Mouse (Mus musculus) myocyte (in vitro differentiated cells): Measurements from ENCODE around the gene Dhdds. TPM values are rescaled to one million over a fixed set of nuclear protein-coding genes. Genes with fewer than 3 reads are reported as not detected.
A peak's percentile ranks its signal among the peaks of the same experiment; 100 is the strongest.

Experiments used
- H3K27me3 ChIP-seq: one replicate; pipeline ENCODE4 v1.6.1; 2011; ENCODE audit not compliant: control insufficient read depth, insufficient read depth, insufficient read length
- H3K36me3 ChIP-seq: one replicate; pipeline ENCODE4 v1.6.1; 2011; ENCODE audit not compliant: control insufficient read depth, insufficient read depth
- H3K4me2 ChIP-seq: one replicate; pipeline ENCODE4 v1.6.1; 2011; ENCODE audit warnings: low read depth, control low read depth
- H3K4me3 ChIP-seq: one replicate; pipeline ENCODE4 v1.5.1; 2011; ENCODE audit warnings: mild to moderate bottlenecking, control low read depth, moderate library complexity
- H3K79me2 ChIP-seq: one replicate; pipeline ENCODE4 v1.6.1; 2011; ENCODE audit not compliant: control insufficient read depth, insufficient read depth
- H3ac ChIP-seq: one replicate; pipeline ENCODE4 v1.6.1; 2011; ENCODE audit not compliant: control insufficient read depth, insufficient read length
- CEBPB ChIP-seq: IDR thresholded peaks from 2 replicates; pipeline ENCODE4 v1.6.1; 2011; ENCODE audit warnings: mild to moderate bottlenecking, moderate library complexity; ENCODE audit not compliant: poor library complexity, insufficient read depth, severe bottlenecking
- E2F4 ChIP-seq: IDR thresholded peaks from one replicate; pipeline ENCODE4 v1.6.1; 2011; ENCODE audit warnings: mild to moderate bottlenecking, control low read depth, moderate library complexity; ENCODE audit not compliant: insufficient read depth
- MAX ChIP-seq: IDR thresholded peaks from one replicate; pipeline ENCODE4 v1.6.1; 2011; ENCODE audit warnings: low read depth, mild to moderate bottlenecking, control low read depth
- MYOD1 ChIP-seq, 3 experiments: IDR thresholded peaks; one replicate each; pipeline ENCODE4 v1.6.1; 2011; ENCODE audit warnings: control low read depth in 2 of 3, low read depth in 2 of 3, mild to moderate bottlenecking in 2 of 3, moderate library complexity in 1 of 3; ENCODE audit not compliant: insufficient read length in 2 of 3, control insufficient read depth in 1 of 3
- MYOG ChIP-seq, 3 experiments: IDR thresholded peaks; one replicate each; pipeline ENCODE4 v1.6.1; 2011; ENCODE audit warnings: control low read depth in 2 of 3, low read depth in 2 of 3, mild to moderate bottlenecking in 2 of 3; ENCODE audit not compliant: insufficient read length in 2 of 3, control insufficient read depth in 1 of 3, insufficient read depth in 1 of 3
- POLR2A ChIP-seq: IDR thresholded peaks from one replicate; pipeline ENCODE4 v1.6.1; 2011; ENCODE audit warnings: low read depth, mild to moderate bottlenecking, control low read depth, moderate library complexity; ENCODE audit not compliant: insufficient read length
- POLR2AphosphoS2 ChIP-seq: IDR thresholded peaks from one replicate; pipeline ENCODE4 v1.6.1; 2011; ENCODE audit warnings: low read depth, control low read depth; ENCODE audit not compliant: insufficient read length
- REST ChIP-seq: IDR thresholded peaks from one replicate; pipeline ENCODE4 v1.6.1; 2011; ENCODE audit warnings: mild to moderate bottlenecking, control low read depth, moderate library complexity; ENCODE audit not compliant: insufficient read depth, insufficient read length
- SRF ChIP-seq: IDR thresholded peaks from one replicate; pipeline ENCODE4 v1.6.1; 2011; ENCODE audit warnings: low read depth; ENCODE audit not compliant: control insufficient read depth, insufficient read length
- TCF12 ChIP-seq: IDR thresholded peaks from one replicate; pipeline ENCODE4 v1.6.1; 2011; ENCODE audit warnings: mild to moderate bottlenecking, control low read depth; ENCODE audit not compliant: poor library complexity, insufficient read depth, severe bottlenecking
- TCF3 ChIP-seq: IDR thresholded peaks from one replicate; pipeline ENCODE4 v1.6.1; 2011; ENCODE audit warnings: low read depth, control low read depth; ENCODE audit not compliant: insufficient read length
- USF1 ChIP-seq: IDR thresholded peaks from one replicate; pipeline ENCODE4 v1.6.1; 2011; ENCODE audit warnings: low read depth, mild to moderate bottlenecking, control low read depth, moderate library complexity
- polyA plus RNA-seq: library from polyadenylated mRNA; unstranded; fragments of >200 nt; fragmentation: generic; extraction: Trizol; gene quantifications from one replicate; pipeline ENCODE4 v1.2.1, GENCODE M21; 2012; ENCODE audit warnings: missing spikeins

Dhdds gene
- 30.5 TPM for polyA plus RNA-seq

DNA sequence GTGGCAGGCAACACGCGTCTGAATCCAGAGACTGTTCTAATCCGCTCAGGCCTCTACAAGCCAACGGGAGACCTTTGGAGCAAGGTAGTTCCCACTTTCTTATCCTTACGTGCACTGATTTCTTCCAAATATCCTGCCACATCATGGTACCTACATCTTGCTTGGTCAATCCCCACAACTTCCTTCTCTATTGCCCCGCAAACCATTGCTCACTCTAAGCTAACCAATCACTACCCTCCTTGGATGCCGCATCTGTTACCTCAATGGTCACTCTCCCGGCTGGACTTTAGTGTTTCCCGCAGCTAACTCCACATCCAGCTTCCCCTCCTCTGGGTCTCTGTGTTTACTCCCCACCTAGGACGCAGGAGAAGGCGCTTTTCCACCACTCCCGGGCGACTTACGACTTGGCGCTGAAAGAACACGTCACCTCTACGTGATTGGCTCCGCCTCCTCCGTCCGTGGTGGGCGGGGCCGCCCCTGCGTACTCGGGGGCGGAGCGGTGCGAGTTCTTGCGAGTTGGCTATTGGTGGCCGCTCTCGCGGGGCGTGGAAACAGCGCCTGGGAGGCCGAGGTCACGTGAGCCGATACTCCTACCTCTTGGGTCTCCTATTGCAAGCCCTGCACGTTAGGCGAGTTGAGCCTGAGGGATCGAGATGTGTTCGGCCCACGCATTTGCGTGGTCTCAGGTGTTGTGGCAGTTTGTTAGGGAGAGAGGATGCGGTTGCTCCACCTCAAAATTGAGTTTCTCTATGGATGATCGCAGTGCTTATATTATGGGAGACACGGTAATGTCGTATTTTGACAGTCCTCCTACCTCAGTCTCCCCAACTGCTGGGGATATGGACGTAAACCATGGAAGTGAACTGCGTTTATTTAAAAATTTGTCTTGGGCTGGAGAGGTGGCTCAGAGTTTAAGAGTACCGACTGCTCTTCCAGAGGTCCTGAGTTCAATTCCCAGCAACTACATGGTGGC is at the start of gene Dhdds:
TSS of gene Dhdds (minus strand) at position 453 of the 973 bp plus-strand sequence.
- Histone ChIP-seq H3K36me3 (no peaks in the 10 kb centered on the region), H3K4me2 (peak within 1 kb of the TSS; percentile 87), H3K79me2 (peaks cover 14% of the 10 kb centered on the region), H3ac (peak within 1 kb of the TSS; percentile 18), H3K27me3 (peaks cover 15% of the 10 kb centered on the region), H3K4me3 (peak within 1 kb of the TSS; percentile 90)
- TF ChIP-seq REST = no peak
- peak; percentile 61 for TF ChIP-seq POLR2A
- no peak for TF ChIP-seq CEBPB
- no peak for TF ChIP-seq MYOD1 (IDR thresholded peaks at IDR 0.05; ENCODE audit: control insufficient read depth in 1 of 3, insufficient read length in 2 of 3, low read depth in 2 of 3)
- TF ChIP-seq SRF = peak; percentile 46

DNA sequence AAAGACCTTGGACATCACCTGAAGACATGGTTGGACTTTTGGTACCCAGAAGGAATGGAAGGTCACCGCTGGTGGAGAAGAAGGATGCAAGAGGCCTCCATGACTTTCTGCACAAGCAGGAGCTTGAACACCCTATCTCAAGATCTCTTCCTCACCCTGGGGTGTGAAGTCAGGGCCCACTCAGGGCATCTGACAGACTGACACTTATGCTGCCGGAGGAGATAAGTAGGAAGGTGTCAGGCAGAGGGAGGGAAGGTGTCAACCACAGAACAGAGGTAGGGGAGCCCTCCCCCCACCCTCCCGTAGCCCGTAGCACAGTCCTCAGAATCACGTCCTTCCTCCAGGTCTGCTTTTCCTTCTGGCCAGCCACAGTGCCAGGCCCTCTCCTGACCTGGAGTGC is 46.9 kb upstream of the Dhdds start:
- TF ChIP-seq USF1 (no peak), E2F4 (no peak), TCF3 (no peak), MYOG (IDR thresholded peaks at IDR 0.05; ENCODE audit: control insufficient read depth in 1 of 3, insufficient read depth in 1 of 3, insufficient read length in 2 of 3, low read depth in 2 of 3) (no peak), SRF (no peak), POLR2AphosphoS2 (no peak), MAX (no peak), POLR2A (no peak), CEBPB (no peak), MYOD1 (IDR thresholded peaks at IDR 0.05; ENCODE audit: control insufficient read depth in 1 of 3, insufficient read length in 2 of 3, low read depth in 2 of 3) (no peak), TCF12 (no peak), REST (no peak)
- no peak overlapping the region for H3K4me2 ChIP-seq

DNA sequence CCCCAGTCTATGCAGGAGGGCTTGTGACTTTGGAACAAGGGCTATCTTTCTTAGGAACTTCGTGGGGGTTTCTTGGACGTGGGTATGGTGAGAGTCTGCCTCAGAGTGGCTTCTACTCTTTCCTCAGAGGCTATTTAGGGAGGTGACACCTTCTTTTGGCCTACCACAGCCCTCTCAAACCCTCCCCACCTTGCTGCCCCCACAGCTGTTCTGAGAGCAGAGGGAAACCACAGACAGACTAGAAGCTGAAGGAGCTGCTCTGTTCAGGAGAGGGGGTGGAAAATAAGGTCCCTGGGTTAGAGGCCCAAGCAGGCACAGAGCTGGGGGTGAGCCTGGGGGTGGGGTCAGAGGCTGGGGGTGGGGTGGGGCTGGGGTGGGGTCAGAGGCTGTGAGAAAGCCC is 42.3 kb upstream of the Dhdds start:
- Histone ChIP-seq H3K36me3 (no peaks in the 10 kb centered on the region), H3K4me2 (peak overlapping the region; percentile 64), H3K79me2 (no peaks in the 10 kb centered on the region), H3K4me3 (no peak overlapping the region), H3K27me3 (peaks cover 19% of the 10 kb centered on the region), H3ac (no peak overlapping the region)
- TF ChIP-seq POLR2AphosphoS2 (no peak), MYOG (IDR thresholded peaks at IDR 0.05; ENCODE audit: control insufficient read depth in 1 of 3, insufficient read depth in 1 of 3, insufficient read length in 2 of 3, low read depth in 2 of 3) (peak; percentile 24 to 91 (median 87)), SRF (no peak), TCF3 (peak; percentile 43), TCF12 (peak; percentile 61), REST (no peak), CEBPB (no peak), MYOD1 (IDR thresholded peaks at IDR 0.05; ENCODE audit: control insufficient read depth in 1 of 3, insufficient read length in 2 of 3, low read depth in 2 of 3) (peak; percentile 43 to 76 (median 47))

More for the DNA sequence above, 46.9 kb upstream of the Dhdds start:
- peaks cover 20% of the 10 kb centered on the region for H3K27me3 ChIP-seq
- no peak overlapping the region for H3K4me3 ChIP-seq
- no peaks in the 10 kb centered on the region for H3K36me3 ChIP-seq
- no peaks in the 10 kb centered on the region for H3K79me2 ChIP-seq
- no peak overlapping the region for H3ac ChIP-seq

DNA sequence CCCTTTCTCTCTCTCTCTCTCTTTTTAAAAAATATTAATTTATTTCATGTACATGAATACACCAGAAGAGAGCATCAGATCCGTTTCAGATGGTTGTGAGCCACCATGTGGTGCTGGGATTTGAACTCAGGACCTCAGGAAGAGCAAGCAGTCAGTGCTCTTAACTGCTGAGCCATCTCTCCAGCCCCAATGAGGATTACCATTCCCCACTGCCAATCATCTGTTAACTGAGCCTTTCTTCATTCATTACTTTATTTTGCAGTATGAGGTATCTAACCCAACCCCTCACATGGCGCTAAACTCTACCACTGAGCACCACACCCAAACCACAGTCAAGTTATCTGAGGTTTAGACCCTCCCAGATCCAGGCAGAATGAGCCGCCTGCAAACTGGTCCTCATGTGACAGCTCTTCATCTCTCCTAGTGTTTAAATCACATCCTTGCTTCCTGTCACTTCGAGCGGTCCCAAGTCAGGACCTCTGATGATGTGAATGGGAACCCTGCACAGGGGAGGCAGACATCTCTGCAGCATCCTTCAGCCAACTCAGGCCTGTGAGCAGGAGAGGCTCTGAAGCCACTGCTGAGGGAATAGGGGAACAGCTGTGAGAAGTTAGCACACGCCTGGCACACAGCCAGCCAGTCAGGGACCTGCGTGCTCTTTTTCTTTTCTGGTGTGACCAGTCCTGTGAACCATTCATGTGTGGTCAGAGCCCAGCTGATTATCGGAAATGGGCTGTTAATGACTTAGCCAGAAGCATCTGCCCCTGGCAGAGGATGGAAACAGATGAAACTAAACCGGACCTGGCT is 40.8 kb upstream of the Dhdds start:
- Histone ChIP-seq H3K27me3 (peaks cover 9% of the 10 kb centered on the region), H3K4me2 (peak overlapping the region; percentile 64), H3K4me3 (no peak overlapping the region), H3K36me3 (no peaks in the 10 kb centered on the region), H3K79me2 (no peaks in the 10 kb centered on the region), H3ac (no peak overlapping the region)
- TF ChIP-seq TCF12 = peak; percentile 35
- TF ChIP-seq USF1 = no peak
- peak; percentile 31 for TF ChIP-seq TCF3
- peak; percentile 13 to 90 (median 42) for TF ChIP-seq MYOG (IDR thresholded peaks at IDR 0.05; ENCODE audit: control insufficient read depth in 1 of 3, insufficient read depth in 1 of 3, insufficient read length in 2 of 3, low read depth in 2 of 3)
- peak in 2 of 3 experiments; percentile 64 to 72 for TF ChIP-seq MYOD1 (IDR thresholded peaks at IDR 0.05; ENCODE audit: control insufficient read depth in 1 of 3, insufficient read length in 2 of 3, low read depth in 2 of 3)
